In genomic region chr11:72134536-72135382, GRCm38 (mm10) we compare ENCODE assay signal across 8 mouse cellular contexts. TPM values are rescaled to one million over a fixed set of nuclear protein-coding genes. Genes with fewer than 3 reads are reported as not detected.
DNase-seq lines count a peak whose midpoint lies in the region; ATAC-seq lines count a peak whose summit lies in the region.

No protein-coding gene starts in this region.

- WGBS in forebrain, embryonic 16.5 days = 13% methylated on average over 24 of the region's 24 CpGs
- 17% methylated on average over 24 of the region's 24 CpGs for WGBS in midbrain, embryonic 10.5 days

- H3K9me3 ChIP-seq in forebrain, embryonic 16.5 days (ENCODE audit: control insufficient read depth, low read length) = no peaks in the 10 kb centered on the region
- no peaks in the 10 kb centered on the region for H3K9me3 ChIP-seq in midbrain, embryonic 10.5 days (replicated peaks)

- H3K27ac ChIP-seq in forebrain, embryonic 16.5 days (ENCODE audit: low read length) = no peak overlapping the region
- H3K27ac ChIP-seq in midbrain, embryonic 10.5 days (replicated peaks) = peak overlapping the region; percentile 73

- H3K4me2 ChIP-seq in forebrain, embryonic 16.5 days (ENCODE audit: low read length) = peak overlapping the region; percentile 98

- peak overlapping the region; percentile 75 for H3K9ac ChIP-seq in forebrain, embryonic 16.5 days (replicated peaks; ENCODE audit: low read depth, low read length)

- peaks cover 29% of the 10 kb centered on the region for H3K27me3 ChIP-seq in forebrain, embryonic 16.5 days (replicated peaks; ENCODE audit: control insufficient read depth, insufficient read depth, low read length)
- H3K27me3 ChIP-seq in midbrain, embryonic 10.5 days (ENCODE audit: low read depth, poor library complexity, severe bottlenecking) = peaks cover 93% of the 10 kb centered on the region

- H3K36me3 ChIP-seq in forebrain, embryonic 16.5 days (ENCODE audit: control insufficient read depth, insufficient read depth) = no peaks in the 10 kb centered on the region
- H3K36me3 ChIP-seq in midbrain, embryonic 10.5 days = no peaks in the 10 kb centered on the region

- peak overlapping the region; percentile 66 for H3K4me3 ChIP-seq in forebrain, embryonic 16.5 days (replicated peaks; ENCODE audit: low read length)
- H3K4me3 ChIP-seq in midbrain, embryonic 10.5 days = peak overlapping the region; percentile 67

- peaks cover 30% of the 10 kb centered on the region for H3K4me1 ChIP-seq in forebrain, embryonic 16.5 days (replicated peaks; ENCODE audit: control insufficient read depth, insufficient read depth, low read length)
- peaks cover 29% of the 10 kb centered on the region for H3K4me1 ChIP-seq in midbrain, embryonic 10.5 days

- peak; percentile 17 for DNase-seq in kidney, adult 18-20 months
- DNase-seq in kidney, adult 9 months = no peak
- DNase-seq in cerebellum, adult 11-12 months = peak; percentile 71
- peak; percentile 33 for DNase-seq in midbrain, embryonic 10.5 days (ENCODE audit: low spot score)
- no peak for DNase-seq in urinary bladder, postnatal 4 days (ENCODE audit: low spot score in 2 of 2)
- no peak for DNase-seq in urinary bladder, postnatal 36 days (ENCODE audit: low spot score in 2 of 2)
- no peak for DNase-seq in urinary bladder, postnatal 25 days (ENCODE audit: low spot score)

- no peak for ATAC-seq in forebrain, embryonic 16.5 days

RNA-seq across cellular contexts. Expression of gene Pitpnm3, which starts 0.8 kb away (rescaled TPM):
- polyA plus RNA-seq in forebrain, embryonic 16.5 days (2015; fragmentation: Nextera tagmentation; extraction: Ambion mirVana) = 2.0 and 3.0 TPM in 2 replicates
- 0.10 and 0.25 TPM in 2 replicates for polyA plus RNA-seq in midbrain, embryonic 10.5 days (2016; fragmentation: Nextera tagmentation; extraction: Ambion mirVana)

Comparison
In these comparisons a context has a peak if more than half of its experiments do, and no peak if none do; other contexts are left out.
1. DNase-seq: peak in kidney, adult 18-20 months (single experiment), cerebellum, adult 11-12 months (single experiment) and midbrain, embryonic 10.5 days (single experiment); none in kidney, adult 9 months (single experiment), urinary bladder, postnatal 4 days (0 of 2), urinary bladder, postnatal 36 days (0 of 2) and urinary bladder, postnatal 25 days (single experiment).